Mouse (Mus musculus) bone marrow macrophage, adult 2 months (primary cell): ENCODE data around the gene Gmcl1. TPM values are rescaled to one million over a fixed set of nuclear protein-coding genes. Genes with fewer than 3 reads are reported as not detected.

ENCODE experiments used
- H3K27ac ChIP-seq: 2 replicates; pipeline ENCODE4 v1.5.1; 2012; ENCODE audit warnings: low read depth, low read length; ENCODE audit not compliant: insufficient read depth
- H3K4me1 ChIP-seq: 2 replicates; pipeline ENCODE4 v1.6.1; 2012; ENCODE audit warnings: low read length; ENCODE audit not compliant: control insufficient read depth, insufficient read depth
- H3K4me3 ChIP-seq: 2 replicates; pipeline ENCODE4 v1.5.1; 2012; ENCODE audit warnings: mild to moderate bottlenecking, low read length, moderate library complexity; ENCODE audit not compliant: insufficient read depth
- CTCF ChIP-seq: IDR thresholded peaks from 2 replicates; pipeline ENCODE4 v1.5.1; 2012; ENCODE audit warnings: low read depth, mild to moderate bottlenecking, low read length, moderate library complexity
- POLR2A ChIP-seq: IDR thresholded peaks from 2 replicates; pipeline ENCODE4 v1.6.1; 2012; ENCODE audit warnings: mild to moderate bottlenecking, low read depth, low read length, borderline replicate concordance
- polyA plus RNA-seq: library from polyadenylated mRNA; stranded (reverse); fragments of >200 nt; gene quantifications from 2 replicates; pipeline ENCODE4 v1.2.4, GENCODE M21; 2012; ENCODE audit not compliant: missing spikeins, insufficient read depth, insufficient read length

Gene Gmcl1
- polyA plus RNA-seq, 1 experiment = 15.6 TPM

DNA sequence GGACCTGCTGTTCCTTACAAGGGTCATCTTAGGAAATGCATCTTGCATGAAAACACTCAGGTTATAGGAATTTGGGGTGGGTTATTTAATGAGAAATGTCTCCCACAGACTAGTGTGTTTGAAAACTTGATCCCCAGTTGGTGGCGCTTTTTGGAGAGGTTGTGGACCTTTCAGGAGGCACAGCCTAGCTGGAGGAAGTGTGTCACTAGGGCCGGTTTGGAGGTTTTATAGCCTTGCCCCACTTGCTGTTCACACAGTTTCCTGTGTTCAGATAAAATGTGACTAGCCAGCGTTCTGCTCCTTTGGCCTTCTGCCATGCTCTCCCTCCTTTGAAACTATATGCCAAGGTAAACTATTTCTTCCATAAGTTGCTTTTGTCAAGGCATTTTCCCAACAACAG is 7.5 kb upstream of the Gmcl1 start:
- peak overlapping the region; percentile 64 for H3K27ac ChIP-seq
- H3K4me3 ChIP-seq = no peak overlapping the region
- TF ChIP-seq POLR2A (no peak), CTCF (no peak)
- peaks cover 9% of the 10 kb centered on the region for H3K4me1 ChIP-seq

DNA sequence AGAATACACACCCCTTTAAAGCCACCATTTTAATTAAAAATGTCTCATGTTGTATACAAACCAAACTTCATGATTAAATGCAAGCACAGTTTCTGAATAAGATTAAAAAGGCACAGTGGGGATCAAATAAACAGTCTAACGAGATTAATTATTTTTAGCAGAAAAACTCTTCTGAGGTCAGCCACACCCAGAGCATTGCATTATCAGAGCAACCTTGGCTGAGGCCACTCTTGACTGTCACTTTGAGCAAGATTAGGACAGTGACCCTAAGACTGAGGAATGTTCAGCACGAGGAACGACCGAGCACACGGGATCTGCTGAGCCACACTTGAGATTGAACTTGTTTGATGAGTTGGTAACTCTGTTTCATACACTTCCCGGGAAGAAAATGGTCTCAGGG is 3.6 kb upstream of the Gmcl1 start:
- TF ChIP-seq POLR2A = no peak
- peaks cover 14% of the 10 kb centered on the region for H3K4me1 ChIP-seq

DNA sequence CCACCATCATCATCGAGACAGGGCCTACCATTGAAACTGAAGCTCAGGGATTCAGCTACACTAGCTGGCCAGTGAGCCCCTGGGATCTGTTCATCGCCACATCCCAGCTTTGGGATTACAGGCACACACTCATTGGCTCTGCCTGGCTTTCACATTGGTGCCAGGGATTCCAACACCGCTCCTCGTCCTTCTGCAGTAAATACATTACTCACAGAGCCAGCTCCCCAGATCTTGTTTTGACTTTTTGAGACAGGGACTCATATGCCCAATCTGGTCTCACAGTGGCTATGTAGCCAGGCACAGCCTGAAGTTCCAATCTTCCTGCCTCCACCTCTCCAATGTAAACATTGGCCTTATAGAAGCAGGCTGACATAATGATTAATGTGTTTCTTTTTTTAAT is 3.1 kb upstream of the Gmcl1 start:
- TF ChIP-seq CTCF = no peak
- no peak for TF ChIP-seq POLR2A
- Histone ChIP-seq H3K27ac (no peak overlapping the region), H3K4me1 (peaks cover 14% of the 10 kb centered on the region), H3K4me3 (no peak overlapping the region)

More for the DNA sequence above, 3.6 kb upstream of the Gmcl1 start:
- Histone ChIP-seq H3K4me3 (no peak overlapping the region), H3K27ac (no peak overlapping the region)

DNA sequence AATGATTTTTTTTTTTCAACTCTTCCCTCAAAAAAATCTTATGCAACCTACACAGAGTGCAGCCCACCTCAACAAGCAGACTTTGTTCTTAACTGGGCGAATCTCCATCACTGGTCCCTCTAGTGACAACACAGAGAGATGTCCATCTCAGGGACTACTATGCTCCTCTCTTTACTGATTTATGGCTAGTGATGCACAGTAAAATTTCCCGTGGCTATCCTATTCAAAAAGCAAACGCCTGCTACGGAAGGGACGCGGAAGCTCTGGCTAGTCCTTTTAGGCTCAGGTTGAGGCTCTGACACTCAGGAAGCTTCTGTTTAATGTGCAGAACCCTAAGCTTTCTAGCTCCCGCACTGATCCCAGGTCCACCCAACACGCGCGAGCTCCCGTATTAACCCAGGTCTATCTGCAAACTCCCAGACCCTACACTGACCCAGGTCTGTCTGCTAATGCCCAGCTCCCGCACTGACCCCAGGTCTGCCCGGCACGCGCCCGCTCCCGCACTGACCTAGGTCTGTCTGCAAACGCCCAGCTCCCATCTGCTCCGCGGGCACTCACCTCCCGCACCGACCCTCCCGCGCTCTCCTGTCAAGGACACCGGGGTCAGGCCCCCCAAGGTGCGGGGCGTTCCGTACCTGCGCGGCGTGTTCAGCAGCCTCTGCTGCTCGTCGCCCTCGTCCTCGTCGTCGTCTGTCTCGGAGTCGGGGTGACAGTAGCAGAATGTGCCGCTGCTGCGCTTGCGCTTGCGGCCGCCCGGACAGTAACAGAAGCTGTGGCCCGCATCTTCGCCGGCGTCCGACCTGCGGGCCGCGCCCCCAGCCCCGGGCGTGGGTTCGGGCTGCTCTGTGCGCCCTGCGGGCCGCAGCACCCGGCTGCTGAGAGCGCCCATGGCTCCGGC is 658 bp downstream of the Gmcl1 start:
- Histone ChIP-seq H3K4me3 (peak overlapping the region; percentile 73), H3K27ac (no peak overlapping the region), H3K4me1 (peaks cover 5% of the 10 kb centered on the region; the same call in 1 of the 2 replicates)
- TF ChIP-seq CTCF (no peak), POLR2A (no peak)

DNA sequence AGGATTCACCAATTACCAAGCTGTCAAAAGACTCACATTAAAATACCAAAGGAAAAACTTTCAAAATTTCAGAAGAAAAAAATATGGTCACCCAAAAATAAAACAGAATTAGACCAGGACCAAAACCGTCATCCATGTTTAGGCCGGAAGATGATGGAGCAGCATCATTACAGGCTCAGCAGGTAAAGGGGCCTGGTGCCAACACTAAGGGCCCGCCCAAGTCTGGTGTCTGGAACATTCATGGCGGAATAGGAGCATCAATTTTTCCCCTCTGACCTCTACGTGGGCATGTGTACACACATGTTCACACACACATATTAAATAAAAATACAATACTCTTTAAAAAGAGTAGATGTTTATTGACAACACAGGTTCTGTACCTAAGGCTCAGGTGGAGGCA is 4.5 kb downstream of the Gmcl1 start:
- TF ChIP-seq CTCF (no peak), POLR2A (no peak)
- H3K4me3 ChIP-seq = no peak overlapping the region
- H3K27ac ChIP-seq = no peak overlapping the region
- 0 out of 2 replicates have a peak, but pooled peaks cover 2% of the 10 kb centered on the region for H3K4me1 ChIP-seq

DNA sequence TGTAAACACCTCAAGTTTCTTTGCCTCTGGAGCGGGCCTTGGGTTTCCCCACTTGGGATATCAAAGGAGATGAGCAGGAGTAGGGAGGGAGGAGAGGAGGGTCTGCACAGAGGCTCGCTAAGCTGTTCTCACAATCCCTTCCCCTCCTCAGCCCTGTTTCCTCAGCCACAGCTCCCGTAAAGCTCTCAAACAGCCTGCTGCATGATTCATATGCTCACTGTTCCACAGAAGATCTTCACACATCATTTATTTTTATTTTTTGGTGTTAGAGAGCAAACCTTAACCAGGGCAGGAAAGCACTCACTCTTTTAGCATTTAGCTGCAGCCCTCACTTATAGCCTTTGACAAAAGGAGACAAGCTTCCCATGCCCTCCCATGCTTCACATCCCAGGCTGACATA is 11.2 kb downstream of the Gmcl1 start:
- TF ChIP-seq POLR2A (no peak), CTCF (no peak)
- Histone ChIP-seq H3K27ac (no peak overlapping the region), H3K4me3 (no peak overlapping the region), H3K4me1 (0 out of 2 replicates have a peak, but pooled peaks cover 4% of the 10 kb centered on the region)

DNA sequence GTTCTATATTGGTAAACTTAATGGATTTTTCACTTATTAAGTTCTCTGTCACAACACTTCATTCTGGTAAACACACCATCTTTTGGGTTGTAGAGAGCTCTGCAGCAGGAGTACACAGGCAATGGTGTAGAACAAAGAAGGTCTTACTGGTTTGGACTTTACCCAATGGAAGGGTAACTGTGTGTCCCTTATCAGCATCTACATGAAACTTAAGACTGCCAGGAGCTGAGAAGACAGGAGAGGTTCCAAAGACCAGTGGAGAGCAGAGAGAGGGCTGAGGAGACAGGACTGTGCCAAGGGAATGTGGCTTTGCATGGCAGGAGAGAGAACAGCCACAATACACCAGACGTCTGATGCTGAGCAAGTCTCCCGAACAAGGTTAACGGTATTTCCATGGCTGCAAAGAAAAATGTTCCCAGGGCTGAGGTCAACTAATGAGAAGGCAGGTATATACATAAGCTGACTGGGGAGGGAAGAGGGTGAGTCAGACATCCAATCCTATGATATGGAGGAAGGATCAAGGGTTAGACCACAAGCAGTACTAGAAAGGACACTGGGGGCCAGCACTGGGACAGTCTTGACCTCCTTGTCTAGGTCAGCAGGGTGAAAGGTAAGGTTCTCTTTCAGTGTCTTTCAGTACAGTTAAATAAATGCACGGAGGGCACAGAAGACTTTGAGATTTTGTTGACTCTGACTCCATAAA is 25.0 kb downstream of the Gmcl1 start:
- Histone ChIP-seq H3K27ac (no peak overlapping the region), H3K4me3 (no peak overlapping the region), H3K4me1 (no peaks in the 10 kb centered on the region)
- TF ChIP-seq CTCF = no peak
- TF ChIP-seq POLR2A = no peak

DNA sequence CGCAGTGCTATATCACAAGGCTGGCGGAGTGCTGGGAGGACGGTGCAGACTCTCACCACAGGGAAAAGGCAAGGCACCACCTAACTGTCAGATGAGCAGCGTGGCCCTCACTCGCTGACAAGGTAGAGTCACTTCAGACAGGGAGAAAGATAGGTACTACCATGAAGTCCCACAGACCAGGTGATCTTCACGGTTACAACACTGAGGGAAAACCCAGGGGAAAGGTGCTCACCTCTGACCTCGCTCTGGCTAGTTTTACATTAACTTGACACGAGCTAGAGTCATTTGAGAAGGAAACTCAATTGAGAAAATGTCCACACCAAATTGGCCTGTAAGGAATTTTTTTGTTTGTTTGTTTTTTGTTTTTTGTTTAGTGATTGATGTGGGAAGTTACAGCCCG is 30.6 kb downstream of the Gmcl1 start:
- TF ChIP-seq POLR2A = no peak
- TF ChIP-seq CTCF = no peak
- Histone ChIP-seq H3K4me1 (no peaks in the 10 kb centered on the region), H3K4me3 (no peak overlapping the region), H3K27ac (no peak overlapping the region)

DNA sequence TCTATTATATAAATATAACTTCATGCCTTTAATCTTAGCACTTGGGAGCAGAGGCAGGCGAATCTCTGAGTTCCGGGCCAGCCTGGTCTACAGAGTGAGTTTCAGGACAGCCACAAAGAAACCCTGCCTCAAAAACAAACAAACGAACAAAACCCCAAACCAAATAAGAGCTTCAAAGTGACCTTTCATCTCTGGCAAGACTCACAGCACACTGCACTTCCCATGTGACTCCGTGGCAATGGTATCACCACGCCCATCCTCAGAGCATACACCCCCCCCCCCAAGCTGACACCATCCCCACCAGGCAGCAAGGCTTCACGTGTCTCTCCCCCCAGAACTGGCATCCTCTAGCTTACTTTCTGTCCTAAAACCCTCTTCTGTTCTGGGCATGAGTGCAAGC is 35.3 kb downstream of the Gmcl1 start:
- H3K4me3 ChIP-seq = no peak overlapping the region
- H3K27ac ChIP-seq = no peak overlapping the region
- no peak for TF ChIP-seq POLR2A
- TF ChIP-seq CTCF = no peak
- no peaks in the 10 kb centered on the region for H3K4me1 ChIP-seq

DNA sequence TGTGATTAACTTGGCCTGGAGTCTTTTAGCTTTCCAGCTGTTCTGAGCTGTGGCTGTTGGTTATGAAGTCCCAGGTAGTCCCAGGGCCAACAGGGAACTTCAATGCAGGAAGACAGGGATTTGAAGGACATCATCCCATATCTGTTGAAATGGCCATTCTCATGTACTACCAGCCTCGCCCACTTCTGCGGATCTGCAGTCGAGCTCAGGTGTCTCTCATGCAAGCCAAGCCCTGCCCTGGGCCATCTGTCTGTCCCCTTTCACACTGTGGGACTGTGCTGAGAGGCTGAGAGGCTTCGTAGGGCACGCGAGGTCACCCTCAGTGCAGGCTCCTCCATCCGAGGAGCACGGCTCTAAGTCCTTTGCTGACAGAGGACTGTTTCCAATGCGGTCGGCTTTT is 37.0 kb downstream of the Gmcl1 start:
- TF ChIP-seq POLR2A = no peak
- no peak for TF ChIP-seq CTCF
- H3K4me3 ChIP-seq = no peak overlapping the region
- H3K27ac ChIP-seq = no peak overlapping the region
- no peaks in the 10 kb centered on the region for H3K4me1 ChIP-seq
